Mouse (Mus musculus) cerebellum, adult 2 months (tissue): ENCODE results near the gene Eefsec. TPM values are rescaled to one million over a fixed set of nuclear protein-coding genes. Genes with fewer than 3 reads are reported as not detected.

Experiments used
- DNase-seq, 2 experiments: peaks; one replicate each; pipeline ENCODE4 v3.0.0; 2021
- H3K27ac ChIP-seq: fragments of 200-500 bp; 2 replicates; pipeline ENCODE4 v1.5.1; 2012; ENCODE audit warnings: low read length, control low read depth, inconsistent platforms; ENCODE audit not compliant: insufficient read depth
- H3K27me3 ChIP-seq: fragments of 200-500 bp; 2 replicates; pipeline ENCODE4 v1.6.1; 2012; ENCODE audit warnings: inconsistent platforms, mild to moderate bottlenecking, low read length, moderate library complexity; ENCODE audit not compliant: control insufficient read depth, insufficient read depth
- H3K4me1 ChIP-seq: fragments of 200-500 bp; 2 replicates; pipeline ENCODE4 v1.6.1; 2011; ENCODE audit warnings: low read length; ENCODE audit not compliant: control insufficient read depth, insufficient read depth
- H3K4me3 ChIP-seq: fragments of 200-500 bp; replicated peaks from 2 replicates; pipeline ENCODE3; 2011; ENCODE audit warnings: mild to moderate bottlenecking, low read depth, low read length, control low read depth; ENCODE audit not compliant: insufficient read depth
- CTCF ChIP-seq: fragments of 200-500 bp; IDR thresholded peaks from 2 replicates; pipeline ENCODE4 v1.5.1; 2011; ENCODE audit warnings: low read depth, mild to moderate bottlenecking, control low read depth, low read length, moderate library complexity, borderline replicate concordance; ENCODE audit not compliant: insufficient read depth
- POLR2A ChIP-seq: fragments of 200-500 bp; IDR thresholded peaks from 2 replicates; pipeline ENCODE4 v1.6.1; 2011; ENCODE audit warnings: low read length, control low read depth, borderline replicate concordance; ENCODE audit not compliant: insufficient read depth
- WGBS: fragments of 180-500 bp; shearing (Covaris S2); methylation state at CpG from one replicate; pipeline ENCODE4 v1.1.7; 2018; 5-methylcytosine and 5-hydroxymethylcytosine counted together
- polyA plus RNA-seq: library from polyadenylated mRNA; depleted of rRNA; stranded (reverse); fragments of >200 nt; gene quantifications from 2 replicates; pipeline ENCODE4 v1.2.3, GENCODE M21; 2012

Gene Eefsec
- polyA plus RNA-seq, 1 experiment = 17.0 TPM

GRCm38 (mm10) chr6:88266055-88266454, 180.3 kb downstream of the Eefsec start:
- H3K4me3 ChIP-seq = no peak overlapping the region
- 76% methylated on average over 3 of the region's 3 CpGs for WGBS
- TF ChIP-seq CTCF (no peak), POLR2A (no peak)
- no peak overlapping the region for H3K27ac ChIP-seq
- no peaks in the 10 kb centered on the region for H3K4me1 ChIP-seq
- no peak for DNase-seq
- no peaks in the 10 kb centered on the region for H3K27me3 ChIP-seq

- DNase-seq = no peak
- 95% methylated on average over 1 of the region's 1 CpGs for WGBS
- TF ChIP-seq POLR2A (no peak), CTCF (no peak)
- peaks cover under 1% of the 10 kb centered on the region; the same call in 1 of the 2 replicates for H3K4me1 ChIP-seq
- H3K27me3 ChIP-seq = no peaks in the 10 kb centered on the region
- H3K27ac ChIP-seq = no peak overlapping the region
- H3K4me3 ChIP-seq = no peak overlapping the region
These were observed 181.0 kb downstream of the Eefsec start for GRCm38 (mm10) chr6:88265355-88265754.

GRCm38 (mm10) chr6:88262160-88262559, 184.2 kb downstream of the Eefsec start:
- TF ChIP-seq CTCF (no peak), POLR2A (no peak)
- whole genome bisulfite sequencing = 82% methylated on average over 9 of the region's 9 CpGs
- H3K27ac ChIP-seq = no peak overlapping the region

GRCm38 (mm10) chr6:88260645-88261044, 185.7 kb downstream of the Eefsec start:
- WGBS = 97% methylated on average over 3 of the region's 3 CpGs
- Histone ChIP-seq H3K27ac (no peak overlapping the region), H3K27me3 (no peaks in the 10 kb centered on the region), H3K4me1 (peaks cover 12% of the 10 kb centered on the region), H3K4me3 (no peak overlapping the region)
- no peak for TF ChIP-seq POLR2A
- TF ChIP-seq CTCF = no peak
- DNase-seq = no peak

More at GRCm38 (mm10) chr6:88262160-88262559, 184.2 kb downstream of the Eefsec start:
- H3K27me3 ChIP-seq = no peaks in the 10 kb centered on the region
- peak in 1 of 2 experiments; percentile 6 for DNase-seq
- no peak overlapping the region for H3K4me3 ChIP-seq
- H3K4me1 ChIP-seq = peaks cover 12% of the 10 kb centered on the region

GRCm38 (mm10) chr6:88259621-88260020, 186.7 kb downstream of the Eefsec start:
- WGBS = 7% methylated on average over 3 of the region's 3 CpGs

GRCm38 (mm10) chr6:88255435-88255834, 190.9 kb downstream of the Eefsec start:
- 90% methylated on average over 4 of the region's 4 CpGs for WGBS
- TF ChIP-seq CTCF (no peak), POLR2A (no peak)
- H3K27ac ChIP-seq = no peak overlapping the region
- no peak overlapping the region for H3K4me3 ChIP-seq
- H3K27me3 ChIP-seq = no peaks in the 10 kb centered on the region
- peaks cover 12% of the 10 kb centered on the region for H3K4me1 ChIP-seq
- no peak for DNase-seq

More at GRCm38 (mm10) chr6:88259621-88260020, 186.7 kb downstream of the Eefsec start:
- peak; percentile 57 to 67 for DNase-seq
- H3K27me3 ChIP-seq = no peaks in the 10 kb centered on the region
- TF ChIP-seq POLR2A (no peak), CTCF (no peak)
- H3K4me1 ChIP-seq = peaks cover 12% of the 10 kb centered on the region
- no peak overlapping the region for H3K4me3 ChIP-seq
- H3K27ac ChIP-seq = no peak overlapping the region

- whole genome bisulfite sequencing = 90% methylated on average over 6 of the region's 6 CpGs
- H3K27ac ChIP-seq = no peak overlapping the region
- no peak for DNase-seq
- no peak for TF ChIP-seq POLR2A
- TF ChIP-seq CTCF = no peak
- no peak overlapping the region for H3K4me3 ChIP-seq
- no peaks in the 10 kb centered on the region for H3K4me1 ChIP-seq
- H3K27me3 ChIP-seq = no peaks in the 10 kb centered on the region
These were observed 192.3 kb downstream of the Eefsec start for GRCm38 (mm10) chr6:88254082-88254481.

GRCm38 (mm10) chr6:88251798-88252478, 194.4 kb downstream of the Eefsec start:
- DNase-seq = no peak
- 77% methylated on average over 7 of the region's 7 CpGs for WGBS
- no peak for TF ChIP-seq POLR2A
- no peak for TF ChIP-seq CTCF
- H3K4me1 ChIP-seq = no peaks in the 10 kb centered on the region
- H3K27ac ChIP-seq = no peak overlapping the region
- no peak overlapping the region for H3K4me3 ChIP-seq
- H3K27me3 ChIP-seq = no peaks in the 10 kb centered on the region
